Mouse (Mus musculus): ENCODE data around the gene Pdgfb. TPM values are rescaled to one million over a fixed set of nuclear protein-coding genes. Genes with fewer than 3 reads are reported as not detected.

Pdgfb gene
- polyA plus RNA-seq, 1 experiment from 2014 or later, result 1.9 TPM

DNA sequence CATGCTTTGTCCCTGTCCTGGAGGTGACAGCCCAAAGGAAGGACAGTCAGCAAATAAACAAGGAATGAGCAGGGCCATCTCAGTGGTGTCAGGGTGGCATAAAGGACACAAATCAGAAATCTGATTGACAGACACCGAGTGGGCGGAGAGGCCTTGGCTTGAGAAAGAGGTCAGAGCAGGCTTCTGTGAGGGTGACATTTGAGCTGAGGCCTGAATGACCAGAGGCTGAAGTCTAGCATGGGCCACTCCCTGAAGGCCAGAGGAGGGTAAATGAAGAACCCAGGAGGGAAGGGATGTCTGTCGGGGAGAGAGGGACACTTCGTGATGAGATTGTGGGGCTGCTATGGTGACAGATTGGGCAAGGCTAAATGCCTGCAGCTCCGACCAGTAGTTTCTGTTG is 11.3 kb upstream of the Pdgfb start:
- Histone ChIP-seq H3K4me1 (replicated peaks; ENCODE audit: control insufficient read depth, insufficient read depth, low read length) (no peaks in the 10 kb centered on the region), H3K9me3 (ENCODE audit: control insufficient read depth, low read length) (no peaks in the 10 kb centered on the region), H3K27me3 (ENCODE audit: control insufficient read depth, insufficient read depth, low read length) (peaks cover 4% of the 10 kb centered on the region; the same call in 1 of the 2 replicates), H3K4me3 (ENCODE audit: low read depth, low read length) (no peak overlapping the region), H3K27ac (ENCODE audit: low read depth, low read length) (no peak overlapping the region), H3K4me2 (replicated peaks; ENCODE audit: low read depth, low read length) (no peak overlapping the region), H3K36me3 (ENCODE audit: control insufficient read depth, insufficient read depth, low read length) (no peaks in the 10 kb centered on the region), H3K9ac (ENCODE audit: low read depth, low read length) (no peak overlapping the region)
- 60% methylated on average over 5 of the region's 5 CpGs for WGBS
- no peak for DNase-seq (ENCODE audit: low spot score)
- no peak for ATAC-seq (ENCODE audit: low FRiP score)

DNA sequence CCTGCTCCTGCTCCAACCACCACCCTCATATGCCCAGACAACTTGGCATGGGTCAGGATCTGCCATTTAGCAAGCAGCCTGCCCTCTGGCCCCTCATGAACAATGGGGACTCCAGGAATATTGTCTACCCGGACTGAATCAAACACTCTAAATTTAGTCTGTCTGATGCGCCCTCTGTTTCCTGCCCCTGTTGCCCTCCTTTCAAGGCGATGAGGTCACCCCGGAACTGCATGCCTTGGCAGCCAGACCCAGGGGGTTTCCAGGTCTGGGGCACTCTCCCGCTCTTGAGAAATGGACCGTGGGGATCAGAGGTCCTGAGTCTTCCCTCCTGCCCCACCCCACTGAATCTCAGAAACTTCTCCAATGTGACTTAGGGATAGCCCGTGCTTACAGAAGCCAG is 10.8 kb upstream of the Pdgfb start:
- Histone ChIP-seq H3K4me3 (ENCODE audit: low read depth, low read length) (no peak overlapping the region), H3K4me2 (replicated peaks; ENCODE audit: low read depth, low read length) (no peak overlapping the region), H3K4me1 (replicated peaks; ENCODE audit: control insufficient read depth, insufficient read depth, low read length) (no peaks in the 10 kb centered on the region), H3K9ac (ENCODE audit: low read depth, low read length) (no peak overlapping the region), H3K36me3 (ENCODE audit: control insufficient read depth, insufficient read depth, low read length) (no peaks in the 10 kb centered on the region), H3K27me3 (ENCODE audit: control insufficient read depth, insufficient read depth, low read length) (peaks cover 4% of the 10 kb centered on the region; the same call in 1 of the 2 replicates), H3K9me3 (ENCODE audit: control insufficient read depth, low read length) (no peaks in the 10 kb centered on the region), H3K27ac (ENCODE audit: low read depth, low read length) (no peak overlapping the region)
- DNase-seq (ENCODE audit: low spot score) (no peak), ATAC-seq (ENCODE audit: low FRiP score) (no peak)
- 44% methylated on average over 7 of the region's 7 CpGs for WGBS

DNA sequence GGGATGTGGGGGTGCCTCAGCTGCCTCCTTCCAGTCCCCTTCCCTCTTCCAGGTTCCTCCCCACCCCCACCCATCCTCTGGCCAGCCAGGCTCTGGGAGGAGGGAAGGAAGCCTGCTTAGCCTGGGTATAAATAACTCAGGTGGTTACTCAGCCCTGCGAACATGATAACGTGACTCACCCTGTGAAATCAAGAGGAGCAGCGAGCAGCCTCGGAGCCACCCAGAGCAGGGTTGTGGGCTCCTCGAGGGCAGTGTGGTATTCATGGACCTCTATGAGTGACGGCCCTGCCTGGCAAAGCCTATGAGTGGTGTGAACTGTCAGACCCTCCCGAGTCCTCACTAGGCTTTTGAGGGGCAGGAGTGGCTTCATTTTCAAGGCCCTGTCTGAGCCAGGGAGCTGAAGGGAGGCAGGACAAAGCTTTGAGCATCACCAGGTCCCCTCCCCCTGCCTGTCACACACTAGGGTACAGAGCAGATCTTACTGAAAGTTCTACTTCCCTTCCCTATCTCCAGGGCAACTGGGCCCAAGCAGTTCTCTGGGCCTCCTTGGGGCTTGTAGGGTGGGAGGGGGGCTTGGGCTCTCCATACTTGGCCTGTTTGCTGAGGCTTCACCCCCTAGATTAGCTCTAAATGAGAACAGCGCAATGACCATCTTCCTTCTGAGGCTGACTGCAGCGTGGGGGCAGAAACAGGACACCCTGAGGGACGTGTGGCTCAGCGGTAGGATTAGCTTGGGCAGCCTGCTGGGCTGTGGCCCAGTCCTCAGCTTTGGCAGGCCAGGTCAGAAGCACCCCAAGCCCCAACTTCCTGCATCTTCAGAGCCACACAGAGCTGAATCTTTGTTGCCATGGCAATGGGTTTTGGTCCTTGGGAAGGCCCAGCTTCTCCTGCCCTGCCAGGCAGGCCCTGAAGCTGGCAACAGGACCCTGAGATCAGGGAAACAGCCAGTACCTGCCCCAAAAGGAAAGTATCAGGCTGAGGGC is 9.8 kb upstream of the Pdgfb start:
- ATAC-seq (ENCODE audit: low FRiP score) (no peak), DNase-seq (ENCODE audit: low spot score) (no peak)
- WGBS, result 45% methylated on average over 11 of the region's 11 CpGs
- Histone ChIP-seq H3K9ac (ENCODE audit: low read depth, low read length) (no peak overlapping the region), H3K4me3 (ENCODE audit: low read depth, low read length) (no peak overlapping the region), H3K9me3 (ENCODE audit: control insufficient read depth, low read length) (no peaks in the 10 kb centered on the region), H3K4me2 (replicated peaks; ENCODE audit: low read depth, low read length) (no peak overlapping the region), H3K27me3 (ENCODE audit: control insufficient read depth, insufficient read depth, low read length) (peaks cover 4% of the 10 kb centered on the region; the same call in 1 of the 2 replicates), H3K4me1 (replicated peaks; ENCODE audit: control insufficient read depth, insufficient read depth, low read length) (0 out of 2 replicates have a peak, but pooled peaks cover 3% of the 10 kb centered on the region), H3K36me3 (ENCODE audit: control insufficient read depth, insufficient read depth, low read length) (no peaks in the 10 kb centered on the region), H3K27ac (ENCODE audit: low read depth, low read length) (no peak overlapping the region)

DNA sequence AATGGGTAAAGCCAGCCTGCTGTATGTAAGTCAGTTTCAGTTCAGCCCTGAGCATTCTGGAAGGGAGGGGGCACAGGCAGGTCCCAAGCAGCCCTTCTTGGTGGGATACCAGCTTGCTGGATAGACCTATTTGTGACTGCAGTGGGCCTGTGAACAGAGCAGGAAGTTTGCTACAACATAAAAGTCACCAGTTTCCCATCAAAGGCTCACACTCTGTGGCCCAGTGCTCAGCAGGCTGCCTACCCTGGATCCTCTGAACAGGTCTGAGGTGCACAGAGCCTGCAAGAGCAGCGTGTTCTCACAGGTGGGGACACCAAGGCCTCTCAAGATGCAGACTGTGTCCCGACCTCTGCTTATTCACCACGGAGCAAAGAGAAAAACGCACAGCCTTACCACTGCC is 5.7 kb upstream of the Pdgfb start:
- ATAC-seq (ENCODE audit: low FRiP score) (no peak), DNase-seq (ENCODE audit: low spot score) (no peak)
- Histone ChIP-seq H3K27me3 (ENCODE audit: control insufficient read depth, insufficient read depth, low read length) (peaks cover 12% of the 10 kb centered on the region), H3K9ac (ENCODE audit: low read depth, low read length) (no peak overlapping the region), H3K9me3 (ENCODE audit: control insufficient read depth, low read length) (no peaks in the 10 kb centered on the region), H3K4me3 (ENCODE audit: low read depth, low read length) (no peak overlapping the region), H3K36me3 (ENCODE audit: control insufficient read depth, insufficient read depth, low read length) (no peaks in the 10 kb centered on the region), H3K4me1 (replicated peaks; ENCODE audit: control insufficient read depth, insufficient read depth, low read length) (0 out of 2 replicates have a peak, but pooled peaks cover 3% of the 10 kb centered on the region), H3K4me2 (replicated peaks; ENCODE audit: low read depth, low read length) (no peak overlapping the region), H3K27ac (ENCODE audit: low read depth, low read length) (no peak overlapping the region)
- WGBS, result 62% methylated on average over 4 of the region's 4 CpGs

DNA sequence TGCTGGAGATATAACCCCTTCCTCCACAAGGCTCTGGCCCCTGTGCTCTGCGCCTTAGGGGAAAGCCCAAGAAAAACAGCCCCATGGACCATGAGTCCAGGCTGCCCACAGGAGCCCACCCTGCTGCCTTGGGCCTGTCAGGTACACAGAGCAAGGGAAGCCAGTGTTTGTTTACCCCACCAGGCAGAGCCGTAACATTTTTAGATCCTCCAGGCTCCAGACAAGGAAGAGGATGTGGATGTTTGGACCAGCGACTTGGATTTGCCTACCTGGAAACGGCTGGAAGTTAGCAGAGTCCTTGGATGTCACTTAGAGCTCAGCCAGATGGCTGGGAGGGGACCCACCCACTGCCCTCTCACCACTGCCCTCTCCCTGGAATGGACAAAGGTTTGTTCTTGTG is 4.8 kb upstream of the Pdgfb start:
- H3K4me2 ChIP-seq (replicated peaks; ENCODE audit: low read depth, low read length), result no peak overlapping the region
- H3K27ac ChIP-seq (ENCODE audit: low read depth, low read length), result no peak overlapping the region
- no peaks in the 10 kb centered on the region for H3K9me3 ChIP-seq (ENCODE audit: control insufficient read depth, low read length)
- peaks cover 21% of the 10 kb centered on the region for H3K27me3 ChIP-seq (ENCODE audit: control insufficient read depth, insufficient read depth, low read length)
- H3K9ac ChIP-seq (ENCODE audit: low read depth, low read length), result no peak overlapping the region
- ATAC-seq (ENCODE audit: low FRiP score) (no peak), DNase-seq (ENCODE audit: low spot score) (no peak)
- no peaks in the 10 kb centered on the region for H3K36me3 ChIP-seq (ENCODE audit: control insufficient read depth, insufficient read depth, low read length)
- peaks cover 5% of the 10 kb centered on the region; the same call in 1 of the 2 replicates for H3K4me1 ChIP-seq (replicated peaks; ENCODE audit: control insufficient read depth, insufficient read depth, low read length)
- no peak overlapping the region for H3K4me3 ChIP-seq (ENCODE audit: low read depth, low read length)
- 67% methylated on average over 4 of the region's 4 CpGs for WGBS

DNA sequence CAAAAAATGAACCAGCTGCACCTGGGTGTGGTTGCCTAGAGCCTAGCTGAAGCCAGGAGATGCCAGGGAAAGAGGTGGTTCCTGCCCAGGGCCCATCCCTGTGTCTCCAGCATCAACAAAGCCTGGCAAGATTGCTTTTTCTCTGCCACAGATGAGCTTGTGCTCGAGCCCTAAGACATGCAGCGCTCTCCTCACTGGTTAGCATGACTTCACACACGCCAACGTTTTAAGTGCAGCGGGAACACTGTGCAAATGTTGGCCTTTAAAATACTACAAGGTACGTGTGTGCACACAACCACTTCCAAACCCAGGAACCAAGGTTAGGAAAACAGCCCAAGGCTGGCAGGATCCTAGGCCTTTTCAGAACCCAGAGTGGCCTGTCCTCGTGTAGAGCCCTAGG is 4.4 kb upstream of the Pdgfb start:
- Histone ChIP-seq H3K9me3 (ENCODE audit: control insufficient read depth, low read length) (no peaks in the 10 kb centered on the region), H3K4me2 (replicated peaks; ENCODE audit: low read depth, low read length) (no peak overlapping the region), H3K27me3 (ENCODE audit: control insufficient read depth, insufficient read depth, low read length) (peaks cover 25% of the 10 kb centered on the region), H3K4me3 (ENCODE audit: low read depth, low read length) (no peak overlapping the region), H3K27ac (ENCODE audit: low read depth, low read length) (no peak overlapping the region), H3K4me1 (replicated peaks; ENCODE audit: control insufficient read depth, insufficient read depth, low read length) (peaks cover 5% of the 10 kb centered on the region; the same call in 1 of the 2 replicates), H3K36me3 (ENCODE audit: control insufficient read depth, insufficient read depth, low read length) (no peaks in the 10 kb centered on the region), H3K9ac (ENCODE audit: low read depth, low read length) (no peak overlapping the region)
- no peak for ATAC-seq (ENCODE audit: low FRiP score)
- no peak for DNase-seq (ENCODE audit: low spot score)
- 83% methylated on average over 7 of the region's 7 CpGs for whole genome bisulfite sequencing

DNA sequence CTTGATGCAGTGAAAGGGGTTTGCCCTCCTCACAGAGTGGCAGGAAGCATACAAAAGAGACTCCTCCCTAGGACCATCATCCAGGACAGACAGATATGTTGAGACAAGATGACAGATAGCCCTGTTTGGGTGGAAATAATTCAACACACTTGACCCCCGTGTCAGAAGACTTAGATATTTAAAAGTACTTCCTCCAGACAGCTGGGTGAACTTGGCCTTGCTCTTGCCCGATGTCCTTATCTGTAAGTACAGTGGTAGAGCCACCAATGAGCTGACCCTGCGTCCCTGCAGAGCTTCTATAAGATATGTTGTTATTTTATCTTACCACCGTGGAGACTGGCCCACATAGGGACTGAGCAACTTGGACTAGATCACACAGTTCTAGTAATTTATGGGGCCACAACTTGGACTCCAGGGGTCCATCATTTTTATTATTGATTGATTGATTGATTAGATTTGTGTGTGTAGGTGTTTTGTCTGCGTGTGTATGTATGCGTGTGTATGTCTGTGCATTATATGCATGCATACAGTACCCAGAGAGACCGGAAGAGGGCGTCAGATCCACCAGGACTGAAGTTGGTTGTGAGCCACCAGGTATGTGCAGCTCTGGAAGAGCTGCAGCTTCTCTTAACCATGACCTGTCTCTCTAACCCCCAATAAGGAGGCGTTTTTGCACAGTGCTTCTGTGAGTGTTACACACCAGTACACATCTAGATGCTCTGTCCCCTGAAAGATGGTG is 2.0 kb upstream of the Pdgfb start:
- ATAC-seq (ENCODE audit: low FRiP score), result no peak
- H3K27me3 ChIP-seq (ENCODE audit: control insufficient read depth, insufficient read depth, low read length), result peaks cover 48% of the 10 kb centered on the region

DNA sequence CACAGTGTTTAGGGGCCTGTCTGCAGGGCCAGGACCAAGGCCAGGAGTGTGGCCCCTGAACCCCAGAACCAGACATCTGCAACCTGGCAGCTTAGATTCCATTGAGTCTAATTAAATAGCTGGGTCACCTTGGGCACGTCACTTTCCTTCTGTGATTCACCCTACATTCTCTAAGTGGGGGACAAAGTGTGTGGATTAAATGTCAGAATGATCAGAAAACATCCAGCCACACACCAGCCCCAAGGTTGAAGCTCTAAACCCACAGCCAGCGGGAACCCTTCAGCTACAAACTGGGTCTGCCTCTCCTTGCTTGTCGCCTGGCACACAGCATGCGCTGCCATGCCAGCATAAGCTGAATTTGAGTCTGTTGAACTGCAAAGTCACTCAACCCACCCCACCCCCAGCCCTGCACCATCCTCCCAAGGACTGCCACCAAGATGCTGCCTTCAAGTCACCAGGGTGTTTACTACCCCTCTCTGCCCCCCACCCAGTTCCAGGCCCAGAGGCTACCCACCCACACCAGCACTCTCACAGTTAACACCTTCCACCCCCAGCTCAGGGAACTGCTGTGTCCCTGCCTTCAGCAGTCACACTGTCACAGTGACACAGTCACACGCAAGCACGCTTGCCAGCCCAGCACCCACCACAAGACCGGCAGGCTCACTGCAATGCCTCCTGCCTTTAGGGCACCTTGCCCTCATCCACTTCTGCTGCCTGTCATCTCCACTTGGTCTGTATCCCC is 605 bp upstream of the Pdgfb start:
- peaks cover 57% of the 10 kb centered on the region for H3K27me3 ChIP-seq (ENCODE audit: control insufficient read depth, insufficient read depth, low read length)
- no peak overlapping the region for H3K4me2 ChIP-seq (replicated peaks; ENCODE audit: low read depth, low read length)
- no peak overlapping the region for H3K4me3 ChIP-seq (ENCODE audit: low read depth, low read length)
- no peak overlapping the region for H3K27ac ChIP-seq (ENCODE audit: low read depth, low read length)
- ATAC-seq (ENCODE audit: low FRiP score), result no peak
- H3K9me3 ChIP-seq (ENCODE audit: control insufficient read depth, low read length), result no peaks in the 10 kb centered on the region
- peaks cover 20% of the 10 kb centered on the region for H3K4me1 ChIP-seq (replicated peaks; ENCODE audit: control insufficient read depth, insufficient read depth, low read length)
- H3K36me3 ChIP-seq (ENCODE audit: control insufficient read depth, insufficient read depth, low read length), result no peaks in the 10 kb centered on the region
- no peak for DNase-seq (ENCODE audit: low spot score)
- WGBS, result 60% methylated on average over 7 of the region's 7 CpGs
- H3K9ac ChIP-seq (ENCODE audit: low read depth, low read length), result no peak overlapping the region

More for the DNA sequence above, 2.0 kb upstream of the Pdgfb start:
- Histone ChIP-seq H3K4me3 (ENCODE audit: low read depth, low read length) (no peak overlapping the region), H3K9ac (ENCODE audit: low read depth, low read length) (no peak overlapping the region), H3K36me3 (ENCODE audit: control insufficient read depth, insufficient read depth, low read length) (no peaks in the 10 kb centered on the region), H3K4me2 (replicated peaks; ENCODE audit: low read depth, low read length) (no peak overlapping the region), H3K4me1 (replicated peaks; ENCODE audit: control insufficient read depth, insufficient read depth, low read length) (peaks cover 20% of the 10 kb centered on the region), H3K9me3 (ENCODE audit: control insufficient read depth, low read length) (no peaks in the 10 kb centered on the region), H3K27ac (ENCODE audit: low read depth, low read length) (no peak overlapping the region)
- DNase-seq (ENCODE audit: low spot score), result no peak
- WGBS, result 89% methylated on average over 9 of the region's 9 CpGs
